Mouse (Mus musculus) testis, adult 2 months (tissue): ENCODE data around the gene Pfkm. TPM values are rescaled to one million over a fixed set of nuclear protein-coding genes. Genes with fewer than 3 reads are reported as not detected.
A peak's percentile ranks its signal among the peaks of the same experiment; 100 is the strongest.

ENCODE experiments used
- H3K27ac ChIP-seq: fragments of 200-500 bp; 2 replicates; pipeline ENCODE4 v1.5.1; 2012; ENCODE audit warnings: low read depth, low read length; ENCODE audit not compliant: control insufficient read depth, insufficient read depth
- H3K27me3 ChIP-seq: fragments of 200-500 bp; 2 replicates; pipeline ENCODE4 v1.6.1; 2012; ENCODE audit warnings: mild to moderate bottlenecking, low read length, moderate library complexity; ENCODE audit not compliant: control insufficient read depth, insufficient read depth
- H3K36me3 ChIP-seq: fragments of 200-500 bp; 2 replicates; pipeline ENCODE4 v1.6.1; 2012; ENCODE audit warnings: mild to moderate bottlenecking, low read length; ENCODE audit not compliant: control insufficient read depth, insufficient read depth
- H3K4me1 ChIP-seq: fragments of 200-500 bp; 2 replicates; pipeline ENCODE4 v1.6.1; 2012; ENCODE audit warnings: low read length; ENCODE audit not compliant: control insufficient read depth, insufficient read depth
- H3K4me3 ChIP-seq: fragments of 200-500 bp; 2 replicates; pipeline ENCODE4 v1.5.1; 2012; ENCODE audit warnings: low read depth, mild to moderate bottlenecking, low read length, moderate library complexity, mixed read lengths; ENCODE audit not compliant: control insufficient read depth
- CTCF ChIP-seq: fragments of 200-500 bp; IDR thresholded peaks from 2 replicates; pipeline ENCODE4 v1.5.1; 2012; ENCODE audit warnings: low read depth, mild to moderate bottlenecking, inconsistent platforms, low read length, moderate library complexity; ENCODE audit not compliant: control insufficient read depth, insufficient read depth, insufficient replicate concordance
- POLR2A ChIP-seq: fragments of 200-500 bp; IDR thresholded peaks from 2 replicates; pipeline ENCODE4 v1.6.1; 2012; ENCODE audit warnings: low read depth, mild to moderate bottlenecking, inconsistent platforms, low read length, moderate library complexity; ENCODE audit not compliant: control insufficient read depth
- polyA plus RNA-seq: library from polyadenylated mRNA; depleted of rRNA; stranded (reverse); fragments of >200 nt; gene quantifications from 2 replicates; pipeline ENCODE4 v1.2.3, GENCODE M21; 2012

The Pfkm gene
- polyA plus RNA-seq, 1 experiment: 117 TPM

GRCm38 (mm10) chr15:98139763-98140162 lies 47.4 kb downstream of the Pfkm start:
- no peaks in the 10 kb centered on the region for H3K27me3 ChIP-seq
- H3K36me3 ChIP-seq: no peaks in the 10 kb centered on the region
- no peak overlapping the region for H3K27ac ChIP-seq
- no peak overlapping the region for H3K4me3 ChIP-seq
- peaks cover 2% of the 10 kb centered on the region for H3K4me1 ChIP-seq
- TF ChIP-seq POLR2A: no peak
- TF ChIP-seq CTCF: no peak

GRCm38 (mm10) chr15:98140809-98141208 lies 48.4 kb downstream of the Pfkm start:
- Histone ChIP-seq H3K4me3 (no peak overlapping the region), H3K27me3 (no peaks in the 10 kb centered on the region), H3K27ac (no peak overlapping the region), H3K36me3 (no peaks in the 10 kb centered on the region), H3K4me1 (peaks cover 4% of the 10 kb centered on the region)
- TF ChIP-seq CTCF (no peak), POLR2A (no peak)

- TF ChIP-seq CTCF (no peak), POLR2A (no peak)
- H3K27ac ChIP-seq: no peak overlapping the region
- no peaks in the 10 kb centered on the region for H3K27me3 ChIP-seq
- no peaks in the 10 kb centered on the region for H3K36me3 ChIP-seq
- peaks cover 4% of the 10 kb centered on the region for H3K4me1 ChIP-seq
- H3K4me3 ChIP-seq: no peak overlapping the region
These were observed 50.1 kb downstream of the Pfkm start for GRCm38 (mm10) chr15:98142515-98142914.

GRCm38 (mm10) chr15:98144861-98145507 lies 52.6 kb downstream of the Pfkm start:
- Histone ChIP-seq H3K27me3 (no peaks in the 10 kb centered on the region), H3K4me3 (peak overlapping the region; percentile 92), H3K27ac (no peak overlapping the region), H3K36me3 (no peaks in the 10 kb centered on the region), H3K4me1 (peaks cover 4% of the 10 kb centered on the region)
- no peak for TF ChIP-seq POLR2A
- TF ChIP-seq CTCF: no peak

- Histone ChIP-seq H3K4me3 (peak overlapping the region; percentile 92), H3K4me1 (peaks cover 4% of the 10 kb centered on the region), H3K27me3 (no peaks in the 10 kb centered on the region), H3K36me3 (no peaks in the 10 kb centered on the region), H3K27ac (peak overlapping the region; percentile 98)
- TF ChIP-seq CTCF: no peak
- peak; percentile 91 for TF ChIP-seq POLR2A
These were observed 53.3 kb downstream of the Pfkm start for GRCm38 (mm10) chr15:98145559-98146181.

GRCm38 (mm10) chr15:98148356-98148755 lies 56.0 kb downstream of the Pfkm start:
- H3K27me3 ChIP-seq: no peaks in the 10 kb centered on the region
- no peak overlapping the region for H3K4me3 ChIP-seq
- TF ChIP-seq POLR2A (no peak), CTCF (no peak)
- H3K36me3 ChIP-seq: no peaks in the 10 kb centered on the region
- H3K4me1 ChIP-seq: peaks cover 4% of the 10 kb centered on the region
- no peak overlapping the region for H3K27ac ChIP-seq

GRCm38 (mm10) chr15:98149166-98149602 lies 56.8 kb downstream of the Pfkm start:
- Histone ChIP-seq H3K36me3 (no peaks in the 10 kb centered on the region), H3K4me3 (no peak overlapping the region)

More at GRCm38 (mm10) chr15:98149166-98149602, 56.8 kb downstream of the Pfkm start:
- H3K27me3 ChIP-seq: no peaks in the 10 kb centered on the region
- peaks cover 4% of the 10 kb centered on the region for H3K4me1 ChIP-seq
- no peak overlapping the region for H3K27ac ChIP-seq
- TF ChIP-seq CTCF (no peak), POLR2A (no peak)
